Mouse (Mus musculus) regulatory T cell (primary cell): ENCODE results near the gene Sec11a.

ENCODE experiments used
- in situ Hi-C: fragments of 300-600 bp; cut with MboI, MseI; formaldehyde crosslinking; loops from one replicate; pipeline ENCODE4 v1.15.1; 2025; ENCODE audit warnings: high pct_unique_total_duplicates

Sec11a gene

GRCm38 (mm10) chr7:80897721-80898120, 49.9 kb downstream of the Sec11a start:
- in situ Hi-C loops: no loop called here

GRCm38 (mm10) chr7:80897134-80897533, 50.4 kb downstream of the Sec11a start:
- in situ Hi-C loops: no loop called here

- in situ Hi-C loops: no loop called here
Observed at GRCm38 (mm10) chr7:80894815-80895519, 52.6 kb downstream of the Sec11a start.

GRCm38 (mm10) chr7:80894196-80894595, 53.4 kb downstream of the Sec11a start:
- in situ Hi-C loops: no loop called here

- in situ Hi-C loops: no loop called here
Observed at GRCm38 (mm10) chr7:80893753-80894129, 53.8 kb downstream of the Sec11a start.

GRCm38 (mm10) chr7:80893086-80893752, 54.4 kb downstream of the Sec11a start:
- in situ Hi-C loops: no loop called here

GRCm38 (mm10) chr7:80889841-80890241, 57.7 kb downstream of the Sec11a start:
- in situ Hi-C loops: loop anchor here (10.0 kb wide), 1 partner anchor 165 kb away; the partner anchor contains the start of gene Alpk3

- in situ Hi-C loops: loop anchor here (10.0 kb wide), 1 partner anchor 166 kb away; the partner anchor contains the start of gene Alpk3
Observed at GRCm38 (mm10) chr7:80889021-80889511, 58.5 kb downstream of the Sec11a start.

- in situ Hi-C loops: loop anchor here (10.0 kb wide), 1 partner anchor 166 kb away; the partner anchor contains the start of gene Alpk3
Observed at GRCm38 (mm10) chr7:80888595-80888994, 59.0 kb downstream of the Sec11a start.

- in situ Hi-C loops: loop anchor here (10.0 kb wide), 1 partner anchor 169 kb away; the partner anchor contains the start of gene Alpk3
Observed at GRCm38 (mm10) chr7:80885666-80886065, 61.9 kb downstream of the Sec11a start.

GRCm38 (mm10) chr7:80882830-80883505, 64.6 kb downstream of the Sec11a start:
- in situ Hi-C loops: loop anchor here (10.0 kb wide), 1 partner anchor 172 kb away; the partner anchor contains the start of gene Alpk3

GRCm38 (mm10) chr7:80875727-80876126, 71.9 kb downstream of the Sec11a start:
- in situ Hi-C loops: no loop called here

- in situ Hi-C loops: no loop called here
Observed at GRCm38 (mm10) chr7:80873631-80874030, 73.9 kb downstream of the Sec11a start.

- in situ Hi-C loops: no loop called here
Observed at GRCm38 (mm10) chr7:80873038-80873437, 74.5 kb downstream of the Sec11a start.

GRCm38 (mm10) chr7:80868686-80869085, 78.9 kb downstream of the Sec11a start:
- in situ Hi-C loops: no loop called here

GRCm38 (mm10) chr7:80866514-80867147, 80.9 kb downstream of the Sec11a start:
- in situ Hi-C loops: no loop called here

GRCm38 (mm10) chr7:80865521-80865920, 82.1 kb downstream of the Sec11a start:
- in situ Hi-C loops: no loop called here

- in situ Hi-C loops: no loop called here
Observed at GRCm38 (mm10) chr7:80864831-80865230, 82.7 kb downstream of the Sec11a start.

- in situ Hi-C loops: no loop called here
Observed at GRCm38 (mm10) chr7:80864151-80864550, 83.4 kb downstream of the Sec11a start.

GRCm38 (mm10) chr7:80863520-80863919, 84.1 kb downstream of the Sec11a start:
- in situ Hi-C loops: no loop called here

- in situ Hi-C loops: no loop called here
Observed at GRCm38 (mm10) chr7:80862475-80862874, 85.1 kb downstream of the Sec11a start.
